Mouse (Mus musculus) liver, embryonic 12.5 days (tissue): ENCODE results near the gene Vinac1. TPM values are rescaled to one million over a fixed set of nuclear protein-coding genes. Genes with fewer than 3 reads are reported as not detected.

Source experiments
- ATAC-seq: fragments of 200-750 bp; cut with Nextera tagmentation; 2 replicates; pipeline ENCODE4 v1.8.0; 2017; ENCODE audit warnings: moderate number of reproducible peaks, mild to moderate bottlenecking, moderate library complexity
- H3K27ac ChIP-seq: fragments of 300-500 bp; sonication (generic); 2 replicates; pipeline ENCODE4 v1.5.1; 2016; ENCODE audit warnings: mild to moderate bottlenecking
- H3K27me3 ChIP-seq: fragments of 300-500 bp; sonication (generic); replicated peaks from 2 replicates; pipeline ENCODE4 v1.6.1; 2016; ENCODE audit warnings: mild to moderate bottlenecking, moderate library complexity
- H3K36me3 ChIP-seq: fragments of 300-500 bp; sonication (generic); 2 replicates; pipeline ENCODE4 v1.6.1; 2016; ENCODE audit warnings: mild to moderate bottlenecking, moderate library complexity
- H3K4me1 ChIP-seq: fragments of 300-500 bp; sonication (generic); 2 replicates; pipeline ENCODE4 v1.6.1; 2016
- H3K4me2 ChIP-seq: fragments of 300-500 bp; sonication (generic); 2 replicates; pipeline ENCODE4 v1.6.1; 2016; ENCODE audit warnings: mild to moderate bottlenecking, moderate library complexity
- H3K4me3 ChIP-seq: fragments of 300-500 bp; sonication (generic); 2 replicates; pipeline ENCODE4 v1.5.1; 2016; ENCODE audit warnings: mild to moderate bottlenecking, moderate library complexity
- H3K9ac ChIP-seq: fragments of 300-500 bp; sonication (generic); 2 replicates; pipeline ENCODE4 v1.6.1; 2016; ENCODE audit warnings: mild to moderate bottlenecking, moderate library complexity
- H3K9me3 ChIP-seq: fragments of 300-500 bp; sonication (generic); replicated peaks from 2 replicates; pipeline ENCODE4 v1.6.1; 2016; ENCODE audit warnings: mild to moderate bottlenecking, moderate library complexity
- WGBS: fragments of 180-500 bp; shearing (Covaris S2); methylation state at CpG from one replicate; pipeline ENCODE4 v1.1.7; 2016; ENCODE audit not compliant: insufficient replicate concordance; 5-methylcytosine and 5-hydroxymethylcytosine counted together
- polyA plus RNA-seq: library from polyadenylated mRNA; unstranded; fragments of >200 nt; fragmentation: Nextera tagmentation; extraction: Ambion mirVana; gene quantifications from 2 replicates; pipeline ENCODE4 v1.2.1, GENCODE M21; 2016

Vinac1 gene
- polyA plus RNA-seq, 1 experiment from 2014 or later, result 0.02 TPM

DNA sequence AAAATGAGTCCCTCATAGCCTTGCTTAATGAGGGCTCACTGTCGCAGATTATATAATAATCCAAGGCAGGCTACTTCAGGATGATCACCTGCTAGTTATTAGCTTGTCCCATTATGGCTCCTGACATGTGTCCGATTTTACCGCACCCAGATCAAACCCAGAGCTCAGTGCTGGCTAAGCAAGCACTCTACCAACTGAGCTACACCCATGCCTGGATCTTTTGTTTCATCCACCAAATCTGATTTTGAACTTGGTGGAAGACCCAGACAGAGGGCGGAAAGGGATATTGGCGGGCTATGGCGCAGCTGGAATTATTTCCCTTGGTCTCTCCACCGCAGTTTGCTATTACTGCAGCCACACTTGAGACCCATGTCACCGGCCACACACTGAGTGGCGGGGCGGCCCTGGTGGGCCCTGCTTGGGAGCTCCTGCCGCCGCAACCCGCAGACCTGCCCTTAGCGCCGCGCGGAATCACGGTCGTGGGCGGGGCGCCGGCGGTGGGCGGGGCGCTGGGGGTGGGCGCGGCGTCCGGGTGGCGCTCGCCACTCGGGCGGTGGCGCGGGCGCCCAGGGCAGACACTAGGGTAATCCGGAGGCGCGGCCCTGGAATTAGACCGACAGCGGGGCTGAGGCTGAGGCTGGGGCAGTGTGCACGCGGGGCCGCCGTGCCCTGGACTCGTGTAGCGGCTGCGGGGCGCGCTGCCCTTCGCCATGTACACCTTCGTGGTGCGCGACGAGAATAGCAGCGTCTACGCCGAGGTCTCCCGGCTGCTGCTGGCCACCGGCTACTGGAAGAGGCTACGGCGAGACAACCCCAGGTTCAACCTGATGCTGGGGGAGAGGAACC is 17.7 kb upstream of the Vinac1 start, which contains the start of gene Ttl:
Ttl (plus strand) TSS at position 506 of the 846 bp plus-strand sequence.
- no peak within 1 kb of the TSS for H3K27ac ChIP-seq

GRCm38 (mm10) chr2:129061456-129062059 is 13.6 kb upstream of the Vinac1 start:
- no peak for ATAC-seq
- Histone ChIP-seq H3K36me3 (no peaks in the 10 kb centered on the region), H3K27me3 (peaks cover 35% of the 10 kb centered on the region), H3K4me3 (no peak overlapping the region), H3K27ac (no peak overlapping the region), H3K4me1 (peaks cover 37% of the 10 kb centered on the region), H3K9ac (no peak overlapping the region), H3K4me2 (no peak overlapping the region), H3K9me3 (no peaks in the 10 kb centered on the region; the same call in 1 of the 2 replicates)
- 60% methylated on average over 10 of the region's 10 CpGs for WGBS

More for the DNA sequence above, 17.7 kb upstream of the Vinac1 start, which contains the start of gene Ttl:
- peak; percentile 93 for ATAC-seq
- Histone ChIP-seq H3K4me2 (peak within 1 kb of the TSS; percentile 90), H3K27me3 (peaks cover 44% of the 10 kb centered on the region), H3K9ac (peak within 1 kb of the TSS; percentile 72), H3K9me3 (no peaks in the 10 kb centered on the region), H3K4me3 (peak within 1 kb of the TSS; percentile 71), H3K36me3 (no peaks in the 10 kb centered on the region), H3K4me1 (peaks cover 22% of the 10 kb centered on the region)
- 3% methylated on average over 62 of the region's 62 CpGs for WGBS

GRCm38 (mm10) chr2:129057920-129058361 is 10.0 kb upstream of the Vinac1 start:
- H3K27me3 ChIP-seq, result peaks cover 18% of the 10 kb centered on the region
- peak; percentile 98 for ATAC-seq
- no peaks in the 10 kb centered on the region; the same call in 1 of the 2 replicates for H3K9me3 ChIP-seq
- 0 out of 2 replicates have a peak overlapping the region, but pooled peaks have one; percentile 2 for H3K9ac ChIP-seq
- H3K4me2 ChIP-seq, result peak overlapping the region; percentile 53
- peak overlapping the region; percentile 49; the same call in 1 of the 2 replicates for H3K27ac ChIP-seq
- H3K4me1 ChIP-seq, result peaks cover 21% of the 10 kb centered on the region
- no peaks in the 10 kb centered on the region for H3K36me3 ChIP-seq
- H3K4me3 ChIP-seq, result peak overlapping the region; percentile 10; the same call in 1 of the 2 replicates
- 52% methylated on average over 6 of the region's 6 CpGs for WGBS

DNA sequence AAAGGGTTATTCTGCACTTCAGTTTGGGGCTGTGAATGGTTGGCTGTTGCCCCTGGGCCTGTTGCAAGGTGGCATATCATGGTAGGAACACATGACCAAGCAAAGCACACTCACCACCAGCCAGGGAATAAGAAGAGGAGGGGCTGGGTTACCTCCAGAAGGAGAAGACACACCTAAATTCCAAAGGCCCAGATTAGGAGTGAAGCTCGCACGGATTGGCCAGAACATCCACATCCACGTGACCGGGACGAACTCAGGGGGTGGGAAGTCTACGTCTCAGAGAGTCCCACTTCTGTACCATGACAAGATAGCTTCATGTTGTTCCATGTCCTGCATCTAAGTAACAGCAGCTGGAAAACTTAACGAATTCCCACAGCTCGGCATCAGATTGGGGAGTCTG is 9.3 kb upstream of the Vinac1 start:
- Histone ChIP-seq H3K9me3 (no peaks in the 10 kb centered on the region; the same call in 1 of the 2 replicates), H3K4me2 (no peak overlapping the region), H3K9ac (no peak overlapping the region), H3K4me3 (no peak overlapping the region), H3K36me3 (no peaks in the 10 kb centered on the region), H3K27ac (no peak overlapping the region), H3K4me1 (peaks cover 21% of the 10 kb centered on the region), H3K27me3 (peaks cover 13% of the 10 kb centered on the region)
- no peak for ATAC-seq
- 83% methylated on average over 8 of the region's 8 CpGs for WGBS

- Histone ChIP-seq H3K4me2 (no peak overlapping the region), H3K4me1 (peaks cover 21% of the 10 kb centered on the region), H3K4me3 (no peak overlapping the region), H3K9me3 (no peaks in the 10 kb centered on the region; the same call in 1 of the 2 replicates), H3K27me3 (peaks cover 11% of the 10 kb centered on the region), H3K9ac (no peak overlapping the region), H3K27ac (no peak overlapping the region), H3K36me3 (no peaks in the 10 kb centered on the region)
- ATAC-seq, result no peak
- 39% methylated on average over 9 of the region's 9 CpGs for WGBS
Observed at GRCm38 (mm10) chr2:129056597-129056996, 8.6 kb upstream of the Vinac1 start.

DNA sequence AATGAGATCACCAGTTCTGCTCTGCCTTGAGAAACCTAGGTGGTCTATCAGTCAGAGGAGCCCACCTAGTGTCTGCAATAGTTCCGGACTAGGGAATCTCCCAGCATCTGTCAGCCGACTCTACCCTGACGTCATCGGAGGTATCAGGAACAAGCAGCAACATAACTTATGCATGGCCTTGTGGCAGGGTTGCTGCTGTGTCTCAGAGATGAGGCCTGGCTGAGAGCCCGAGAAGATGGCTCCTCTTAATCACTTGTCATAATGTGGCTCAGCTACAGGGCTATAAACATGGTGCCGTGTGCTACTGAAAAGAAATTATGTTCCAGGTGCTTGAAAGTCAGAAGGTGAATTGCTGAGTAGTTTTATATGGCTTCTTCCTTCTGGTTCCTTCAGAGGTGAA is 7.8 kb upstream of the Vinac1 start:
- ATAC-seq, result no peak
- Histone ChIP-seq H3K4me1 (peaks cover 21% of the 10 kb centered on the region), H3K4me3 (no peak overlapping the region), H3K9me3 (no peaks in the 10 kb centered on the region; the same call in 1 of the 2 replicates), H3K9ac (no peak overlapping the region), H3K27me3 (peaks cover 11% of the 10 kb centered on the region), H3K4me2 (no peak overlapping the region), H3K36me3 (no peaks in the 10 kb centered on the region), H3K27ac (no peak overlapping the region)
- 81% methylated on average over 6 of the region's 6 CpGs for WGBS

GRCm38 (mm10) chr2:129052451-129052983 is 4.5 kb upstream of the Vinac1 start:
- H3K36me3 ChIP-seq, result no peaks in the 10 kb centered on the region
- ATAC-seq, result no peak
- H3K9ac ChIP-seq, result no peak overlapping the region
- H3K4me2 ChIP-seq, result no peak overlapping the region
- H3K4me1 ChIP-seq, result peaks cover 9% of the 10 kb centered on the region
- H3K27ac ChIP-seq, result no peak overlapping the region
- H3K27me3 ChIP-seq, result peaks cover 13% of the 10 kb centered on the region
- WGBS, result 63% methylated on average over 4 of the region's 4 CpGs
- H3K4me3 ChIP-seq, result no peak overlapping the region
- H3K9me3 ChIP-seq, result no peaks in the 10 kb centered on the region; the same call in 1 of the 2 replicates

DNA sequence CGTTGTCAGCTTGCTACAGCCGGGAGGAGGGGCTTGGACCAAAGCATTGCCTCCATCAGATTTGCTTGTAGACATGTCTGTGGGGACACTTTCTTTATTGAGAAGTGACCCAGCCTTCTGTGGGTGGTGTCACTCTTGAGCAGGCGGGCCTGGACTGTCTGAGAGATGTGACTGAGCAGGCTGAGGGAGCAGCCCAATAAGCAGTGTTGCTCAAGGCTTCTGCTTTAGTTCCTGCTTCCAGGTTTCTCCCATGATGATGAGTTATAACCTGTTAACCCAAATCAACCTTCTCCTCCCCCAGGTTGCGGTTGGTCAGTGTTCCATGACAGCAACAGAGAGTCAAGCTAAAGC is 1.2 kb downstream of the Vinac1 start:
- Histone ChIP-seq H3K4me3 (no peak overlapping the region), H3K27ac (no peak overlapping the region), H3K4me1 (no peaks in the 10 kb centered on the region), H3K9ac (no peak overlapping the region), H3K36me3 (no peaks in the 10 kb centered on the region), H3K27me3 (peaks cover 18% of the 10 kb centered on the region; the same call in 1 of the 2 replicates), H3K9me3 (no peaks in the 10 kb centered on the region), H3K4me2 (no peak overlapping the region)
- WGBS, result 68% methylated on average over 4 of the region's 4 CpGs
- no peak for ATAC-seq

GRCm38 (mm10) chr2:129046172-129046845 is 1.7 kb downstream of the Vinac1 start:
- 65% methylated on average over 6 of the region's 6 CpGs for WGBS
- no peaks in the 10 kb centered on the region for H3K36me3 ChIP-seq
- H3K27me3 ChIP-seq, result peaks cover 20% of the 10 kb centered on the region; the same call in 1 of the 2 replicates
- no peak overlapping the region for H3K4me2 ChIP-seq
- H3K4me1 ChIP-seq, result no peaks in the 10 kb centered on the region
- no peak for ATAC-seq
- H3K4me3 ChIP-seq, result no peak overlapping the region
- no peak overlapping the region for H3K27ac ChIP-seq
- no peaks in the 10 kb centered on the region for H3K9me3 ChIP-seq
- no peak overlapping the region for H3K9ac ChIP-seq

DNA sequence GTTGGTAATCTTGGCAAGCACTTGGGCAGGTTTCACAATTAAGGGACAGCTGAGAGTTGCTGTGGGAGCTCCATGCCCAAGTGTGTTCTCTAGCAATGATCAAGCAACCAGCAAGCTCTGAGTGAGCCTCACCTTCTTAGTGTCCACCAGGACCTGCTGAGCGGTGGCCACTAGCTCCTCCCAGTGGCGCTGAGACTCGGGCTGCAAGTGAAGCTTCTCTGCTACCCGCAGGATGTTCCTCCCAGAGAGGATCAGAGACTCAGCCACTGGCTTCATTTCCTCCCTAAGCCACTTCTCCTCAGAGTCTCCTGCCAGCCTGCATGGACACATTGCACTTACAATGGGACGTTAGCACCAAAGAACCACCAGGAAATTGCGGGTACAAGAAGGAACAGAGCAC is 7.4 kb downstream of the Vinac1 start:
- Histone ChIP-seq H3K27me3 (peaks cover 65% of the 10 kb centered on the region), H3K4me1 (peaks cover 10% of the 10 kb centered on the region; the same call in 1 of the 2 replicates), H3K36me3 (no peaks in the 10 kb centered on the region), H3K9me3 (no peaks in the 10 kb centered on the region), H3K27ac (no peak overlapping the region), H3K4me3 (no peak overlapping the region), H3K4me2 (no peak overlapping the region), H3K9ac (no peak overlapping the region)
- ATAC-seq, result no peak
- WGBS, result 9% methylated on average over 6 of the region's 6 CpGs

- no peak overlapping the region for H3K27ac ChIP-seq
- no peaks in the 10 kb centered on the region for H3K9me3 ChIP-seq
- peaks cover 65% of the 10 kb centered on the region for H3K27me3 ChIP-seq
- H3K4me3 ChIP-seq, result peak overlapping the region; percentile 35
- H3K9ac ChIP-seq, result no peak overlapping the region
- 5% methylated on average over 62 of the region's 62 CpGs for WGBS
- peaks cover 10% of the 10 kb centered on the region; the same call in 1 of the 2 replicates for H3K4me1 ChIP-seq
- H3K4me2 ChIP-seq, result peak overlapping the region; percentile 63
- no peaks in the 10 kb centered on the region for H3K36me3 ChIP-seq
- ATAC-seq, result no peak
Observed at GRCm38 (mm10) chr2:129038937-129039631, 8.9 kb downstream of the Vinac1 start.
